Mouse (Mus musculus) cortical plate, adult 2 months (tissue): ENCODE results near the gene Ap1s3.

Source experiments
- CTCF ChIP-seq: fragments of 200-500 bp; IDR thresholded peaks from 2 replicates; pipeline ENCODE4 v1.5.1; 2011; ENCODE audit warnings: mild to moderate bottlenecking, control low read depth, low read length; ENCODE audit not compliant: insufficient read depth; ENCODE audit errors: extremely low read depth
- POLR2A ChIP-seq: fragments of 200-500 bp; IDR thresholded peaks from 2 replicates; pipeline ENCODE4 v1.6.1; 2011; ENCODE audit warnings: mild to moderate bottlenecking, low read length, control low read depth; ENCODE audit not compliant: insufficient read depth; ENCODE audit errors: extremely low read depth

DNA sequence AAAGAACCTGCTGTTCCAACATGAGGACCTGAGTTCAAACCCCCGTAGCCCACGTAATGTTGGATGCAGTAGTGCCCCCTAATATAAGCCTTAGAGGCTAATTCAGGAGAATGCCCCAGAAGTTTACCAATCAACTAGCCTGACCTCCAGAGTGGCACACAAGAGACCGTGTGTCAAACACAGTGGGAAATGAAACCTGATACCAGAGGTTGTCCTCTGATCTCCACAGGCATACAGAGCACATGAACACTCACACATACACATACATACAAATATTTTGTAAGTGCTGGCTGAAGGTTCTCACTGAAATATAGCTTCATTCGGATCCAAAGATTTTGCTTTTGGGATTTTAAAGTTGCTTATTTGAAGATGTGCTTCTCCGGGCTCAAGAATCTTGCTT lies 32.1 kb downstream of the Ap1s3 start:
- TF ChIP-seq CTCF = no peak
- TF ChIP-seq POLR2A = no peak
